Mouse (Mus musculus) kidney, adult 2 months (tissue): ENCODE measurements around the gene Klhl9.

Experiments
- CTCF ChIP-seq: fragments of 200-500 bp; conservative IDR thresholded peaks from 2 replicates; pipeline ENCODE4 v1.5.1; 2011; ENCODE audit warnings: low read depth, mild to moderate bottlenecking, control low read depth, low read length, moderate library complexity, mixed read lengths; ENCODE audit not compliant: insufficient read depth, insufficient read length
- POLR2A ChIP-seq: fragments of 200-500 bp; IDR thresholded peaks from one replicate; pipeline ENCODE4 v1.6.1; 2011; ENCODE audit warnings: low read depth, low read length, control low read depth

DNA sequence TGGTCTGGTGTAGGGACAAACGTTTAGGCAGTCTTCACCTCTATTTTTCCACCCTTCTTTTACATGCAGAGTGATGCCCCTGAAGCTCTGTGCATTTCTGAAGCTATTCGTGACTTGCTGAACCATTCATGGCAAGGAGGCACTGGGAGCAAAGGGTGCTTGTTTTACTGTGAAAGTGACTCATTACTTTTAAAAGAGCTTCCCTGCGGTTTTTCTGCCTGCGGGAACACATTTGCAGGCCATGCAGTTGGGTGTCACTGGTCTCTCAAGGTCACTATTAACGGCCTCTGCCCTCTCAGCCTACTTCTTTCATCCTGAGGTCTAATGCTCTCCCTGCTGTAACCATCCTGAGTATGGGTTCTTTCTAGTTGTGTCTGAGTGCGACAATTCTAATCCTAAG lies 25.2 kb downstream of the Klhl9 start:
- TF ChIP-seq CTCF = no peak
- no peak for TF ChIP-seq POLR2A
